Mouse (Mus musculus) cerebellum, adult 11-12 months (tissue): ENCODE results near the gene Wwox.

Experiments used
- DNase-seq: peaks from one replicate; pipeline ENCODE4 v3.0.0; 2022

The Wwox gene

GRCm38 (mm10) chr8:115196859-115197258 is 757.4 kb downstream of the Wwox start:
- no peak for DNase-seq

DNA sequence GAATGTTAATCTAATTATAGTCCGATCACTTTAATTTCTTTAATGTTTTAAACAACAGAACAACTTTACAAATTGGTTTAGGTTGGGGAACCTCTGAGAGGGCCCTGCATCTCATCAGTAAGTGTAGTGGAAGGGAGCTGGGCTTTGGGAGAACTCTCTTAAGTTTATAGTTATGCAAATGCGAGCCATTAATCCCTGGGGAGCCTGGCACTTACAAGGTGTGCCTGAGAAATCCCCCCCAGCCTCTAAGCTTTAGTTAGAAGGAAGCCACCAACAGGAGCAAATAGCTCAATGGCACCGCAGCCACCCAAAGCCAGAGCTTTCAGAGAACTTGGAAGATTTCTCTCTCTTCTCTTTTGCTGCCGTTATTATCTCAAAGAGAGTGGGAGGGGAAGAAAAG is 759.7 kb downstream of the Wwox start:
- no peak for DNase-seq

- DNase-seq, result no peak
These were observed 760.2 kb downstream of the Wwox start for GRCm38 (mm10) chr8:115199616-115200150.

DNA sequence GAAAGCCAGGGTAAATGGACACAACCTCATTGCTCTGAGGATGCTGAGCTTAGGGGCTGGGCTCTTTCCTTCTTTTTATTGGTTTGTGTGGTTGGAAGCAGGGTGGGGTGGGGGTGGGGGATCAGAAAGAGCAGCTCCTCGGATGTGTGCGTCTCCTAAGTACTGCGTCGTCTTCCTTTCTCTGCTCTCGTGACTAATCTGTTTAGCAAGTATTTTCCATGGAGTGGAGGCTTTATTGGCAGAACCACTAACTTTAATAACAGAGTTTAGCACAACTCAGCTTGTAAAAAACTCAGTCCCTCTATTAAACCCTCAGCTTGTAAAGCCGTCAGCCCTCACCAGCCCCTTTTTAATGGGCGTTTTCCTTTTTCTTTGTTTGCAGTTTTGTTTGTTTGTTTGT is 762.3 kb downstream of the Wwox start:
- no peak for DNase-seq

GRCm38 (mm10) chr8:115207480-115207879 is 768.0 kb downstream of the Wwox start:
- no peak for DNase-seq

- DNase-seq, result no peak
These were observed 769.1 kb downstream of the Wwox start for GRCm38 (mm10) chr8:115208415-115209192.

DNA sequence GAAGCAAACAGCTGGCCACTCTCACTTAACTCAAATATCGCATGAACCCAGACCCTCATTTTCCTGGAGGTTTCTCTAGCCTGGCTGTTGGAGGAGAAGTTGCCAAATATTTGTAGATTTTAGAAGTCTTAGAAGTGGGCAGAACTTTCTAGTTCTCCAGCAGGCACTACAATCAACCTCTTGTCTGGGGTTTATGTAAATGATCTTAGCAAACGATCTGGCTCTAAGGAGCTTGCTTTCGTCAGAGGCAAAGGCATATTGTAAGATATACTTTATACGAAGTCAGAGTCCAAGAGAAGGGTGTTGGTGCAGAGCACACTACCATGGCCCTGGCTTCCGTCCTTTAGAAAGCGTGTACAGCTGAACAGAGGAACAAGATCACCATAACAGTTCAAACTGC is 770.6 kb downstream of the Wwox start:
- no peak for DNase-seq

- DNase-seq, result peak; percentile 13
These were observed 773.7 kb downstream of the Wwox start for GRCm38 (mm10) chr8:115213126-115213525.

DNA sequence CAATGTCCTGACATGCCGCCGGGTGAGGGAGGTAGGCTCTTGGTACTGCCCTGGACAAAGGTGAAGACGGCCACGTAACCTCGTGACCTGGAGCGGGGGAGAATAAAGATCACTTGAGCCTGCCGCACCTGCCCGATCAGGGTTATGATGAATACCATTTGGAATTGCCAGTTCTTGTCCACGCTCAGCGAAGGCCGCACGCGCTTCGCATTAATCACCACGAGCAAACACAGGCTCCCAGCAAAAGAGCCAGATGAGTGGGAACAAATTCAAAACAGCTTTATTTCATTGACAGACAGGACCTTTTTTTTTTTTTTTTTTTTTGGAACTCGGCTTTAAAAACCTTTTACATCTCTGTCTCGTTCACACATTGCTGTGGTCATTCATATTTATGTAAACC is 775.4 kb downstream of the Wwox start:
- no peak for DNase-seq

- no peak for DNase-seq
These were observed 777.3 kb downstream of the Wwox start for GRCm38 (mm10) chr8:115216801-115217200.

DNA sequence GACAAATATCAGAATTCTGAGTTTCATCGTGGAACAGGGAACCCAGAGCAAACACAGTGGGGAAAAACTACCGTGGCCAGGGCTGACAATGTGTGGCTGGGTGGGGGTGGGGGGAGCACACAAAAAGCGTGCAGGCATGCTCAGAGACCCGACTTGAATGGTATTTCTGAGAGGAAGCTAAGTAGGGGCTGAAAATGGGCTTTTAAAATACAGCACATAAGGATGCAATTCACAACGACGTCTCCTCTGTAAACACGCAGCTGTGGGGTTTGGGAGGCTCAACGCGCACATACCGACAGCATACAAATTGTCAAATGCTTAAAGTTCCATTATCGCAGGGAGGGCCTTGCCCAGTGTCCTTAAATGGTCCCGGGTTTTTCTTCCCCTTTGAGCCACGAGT is 783.1 kb downstream of the Wwox start:
- DNase-seq, result no peak

DNA sequence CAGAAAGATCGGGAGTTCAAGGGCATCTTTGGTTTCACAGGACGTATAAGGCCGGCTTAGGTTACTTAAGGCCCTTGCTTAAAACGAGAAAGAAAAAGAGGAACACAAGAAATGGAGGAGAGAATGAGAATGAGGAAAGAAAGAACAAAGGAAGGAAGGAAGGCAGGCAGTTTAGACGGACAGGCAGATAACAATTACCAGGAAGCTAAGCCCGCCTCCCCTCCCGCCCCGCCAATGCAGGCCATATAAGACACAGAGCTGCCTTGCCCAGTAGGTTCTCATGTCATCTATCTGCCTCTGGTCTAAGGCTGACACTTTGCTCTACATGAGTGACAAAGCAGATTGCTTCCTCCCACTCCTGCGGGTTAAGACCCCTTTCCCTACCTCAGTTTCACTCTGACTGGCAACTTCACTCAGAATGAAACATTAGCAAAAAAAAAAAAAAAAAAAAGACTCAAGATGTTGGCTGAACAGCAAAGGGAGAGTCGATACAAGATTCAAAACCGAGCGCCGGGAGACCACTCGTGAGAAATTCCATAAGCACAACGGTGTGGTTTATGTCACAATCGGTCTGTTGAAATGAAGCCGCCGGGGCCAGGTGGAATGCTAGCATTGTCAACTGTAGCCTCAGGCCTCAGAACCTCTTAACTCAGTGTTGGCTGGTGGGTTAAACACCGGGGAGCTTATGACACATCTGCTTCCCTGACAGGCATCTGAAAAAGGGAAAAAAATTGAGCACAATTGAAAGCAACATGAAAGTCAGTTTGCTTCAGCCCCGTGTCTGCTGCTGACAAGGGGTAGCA is 787.5 kb downstream of the Wwox start:
- no peak for DNase-seq

- no peak for DNase-seq
These were observed 789.4 kb downstream of the Wwox start for GRCm38 (mm10) chr8:115228903-115229302.

GRCm38 (mm10) chr8:115234068-115234467 is 794.6 kb downstream of the Wwox start:
- no peak for DNase-seq

GRCm38 (mm10) chr8:115237596-115237995 is 798.1 kb downstream of the Wwox start:
- no peak for DNase-seq

DNA sequence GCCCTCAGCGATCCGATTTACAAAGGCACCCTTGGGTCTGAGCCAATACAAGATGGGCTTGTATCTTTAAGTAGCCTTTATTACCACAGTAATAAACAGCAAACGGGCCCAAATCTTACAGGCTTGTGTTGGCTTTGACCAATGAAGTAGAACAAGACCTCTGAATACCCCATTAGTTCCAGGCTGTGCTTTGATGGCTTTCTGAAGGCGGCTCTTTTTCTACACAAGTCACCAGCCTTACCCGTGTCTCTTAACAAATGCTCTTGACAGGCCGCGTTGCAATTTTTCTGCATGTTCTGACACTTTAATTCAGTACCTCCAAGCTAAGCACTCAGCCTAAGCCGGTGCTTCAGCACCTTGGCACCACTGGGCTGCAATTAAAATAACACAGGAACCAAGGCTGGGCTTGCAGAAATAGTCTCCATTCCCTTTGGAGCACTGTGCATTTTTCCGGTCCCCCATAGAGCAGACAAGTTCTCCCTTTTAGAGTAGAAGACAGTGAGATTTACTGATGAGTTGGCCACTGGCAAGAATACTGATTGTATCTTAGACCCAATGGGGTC is 804.1 kb downstream of the Wwox start:
- DNase-seq, result no peak

GRCm38 (mm10) chr8:115249688-115250366 is 810.4 kb downstream of the Wwox start:
- DNase-seq, result peak; percentile 6

DNA sequence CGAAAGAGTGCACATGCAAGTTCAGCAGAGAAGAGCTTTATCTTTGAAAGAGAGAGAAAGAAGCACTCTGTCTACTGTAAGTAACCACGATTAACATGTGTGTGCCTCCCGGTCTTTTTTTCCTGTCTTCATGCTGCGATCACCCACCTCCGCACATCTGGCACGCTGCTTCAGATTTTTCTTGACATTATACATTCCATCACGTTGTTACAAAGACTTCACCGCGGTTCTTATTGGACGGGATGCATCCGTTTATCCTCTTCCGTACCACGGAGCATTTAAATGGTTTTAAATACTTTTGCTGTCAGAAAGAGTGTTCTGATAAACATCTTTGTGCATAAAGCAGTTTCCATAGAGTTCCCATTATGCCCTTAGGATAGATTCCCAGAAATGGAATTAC is 816.1 kb downstream of the Wwox start:
- no peak for DNase-seq

- DNase-seq, result no peak
These were observed 818.0 kb downstream of the Wwox start for GRCm38 (mm10) chr8:115257417-115257816.

GRCm38 (mm10) chr8:115259806-115260205 is 820.4 kb downstream of the Wwox start:
- no peak for DNase-seq

- no peak for DNase-seq
These were observed 827.7 kb downstream of the Wwox start for GRCm38 (mm10) chr8:115267196-115267595.

DNA sequence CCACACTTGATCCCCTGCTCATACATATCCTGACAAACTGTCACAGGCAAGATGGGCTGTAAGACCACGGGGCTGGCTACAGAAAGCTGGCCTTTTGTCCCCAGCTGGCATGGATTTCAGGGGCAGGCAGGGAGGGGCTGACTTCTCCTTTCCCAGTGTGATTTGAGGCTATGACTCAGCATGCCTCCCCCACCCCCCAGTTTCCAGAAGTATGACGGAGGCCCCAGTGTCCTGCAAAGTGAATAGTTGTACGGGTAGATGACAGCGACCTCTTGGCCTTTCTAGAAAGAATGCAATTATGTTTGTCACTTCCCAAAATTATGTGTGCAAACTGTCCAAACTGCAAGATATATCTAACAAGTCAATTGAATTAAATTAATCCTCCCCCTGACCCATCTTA is 830.1 kb downstream of the Wwox start:
- no peak for DNase-seq

DNA sequence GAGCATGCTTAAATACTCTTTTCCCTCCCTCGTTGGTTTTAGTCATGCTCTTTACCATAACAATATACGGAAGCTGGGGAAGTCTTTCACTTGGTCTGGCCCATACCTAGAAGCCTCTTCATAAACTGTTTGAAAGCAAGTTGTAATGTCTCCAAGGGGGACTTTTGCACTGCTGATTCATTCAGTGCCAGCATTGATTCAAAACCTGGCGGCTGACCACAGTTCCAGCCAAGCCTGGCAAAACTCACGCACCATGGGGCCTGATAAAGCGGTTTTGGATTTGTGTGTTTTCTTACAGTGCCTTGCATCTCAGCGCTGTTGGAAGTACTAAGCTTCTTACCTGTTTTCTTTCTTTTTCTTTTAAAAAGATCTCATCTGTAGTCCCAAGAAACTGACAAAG is 834.5 kb downstream of the Wwox start:
- no peak for DNase-seq
